Mouse (Mus musculus): ENCODE measurements around the gene Gm27029. TPM values are rescaled to one million over a fixed set of nuclear protein-coding genes. Genes with fewer than 3 reads are reported as not detected.
A peak's percentile ranks its signal among the peaks of the same experiment; 100 is the strongest.
"Not testable (repeated sequence)": the region's sequence is repeated elsewhere in the genome, so short reads cannot be mapped to it uniquely, and the experiment has no call there.

Gm27029 gene
- polyA plus RNA-seq, 1 experiment, result 9.4 TPM

GRCm38 (mm10) chr11:101469155-101469554 is 44.6 kb upstream of the Gm27029 start:
- no peaks in the 10 kb centered on the region for H3K36me3 ChIP-seq (ENCODE audit: control insufficient read depth, insufficient read depth, low read length, poor library complexity, severe bottlenecking)
- peak overlapping the region; percentile 86; the same call in 1 of the 2 replicates for H3K4me3 ChIP-seq (ENCODE audit: low read depth, low read length)
- peak overlapping the region; percentile 91; the same call in 1 of the 2 replicates for H3K9ac ChIP-seq (ENCODE audit: low read depth, poor library complexity, severe bottlenecking)
- H3K4me1 ChIP-seq (ENCODE audit: control insufficient read depth, insufficient read depth, low read length), result peaks cover 5% of the 10 kb centered on the region
- TF ChIP-seq POLR2A (IDR thresholded peaks at IDR 0.05; ENCODE audit: insufficient read depth, low read length), result no peak
- no peak for TF ChIP-seq CTCF (IDR thresholded peaks at IDR 0.05; ENCODE audit: low read depth, low read length)
- no peak for TF ChIP-seq EP300 (IDR thresholded peaks at IDR 0.05; ENCODE audit: insufficient read depth, low read depth, low read length)
- H3K27ac ChIP-seq (ENCODE audit: insufficient read depth, low read length), result no peak overlapping the region
- no peaks in the 10 kb centered on the region for H3K27me3 ChIP-seq (ENCODE audit: control insufficient read depth, insufficient read depth, low read length, poor library complexity, severe bottlenecking)
- no peaks in the 10 kb centered on the region for H3K9me3 ChIP-seq (replicated peaks; ENCODE audit: control insufficient read depth, insufficient read depth, low read length, poor library complexity, severe bottlenecking)

GRCm38 (mm10) chr11:101468731-101469130 is 44.1 kb upstream of the Gm27029 start:
- Histone ChIP-seq H3K27me3 (ENCODE audit: control insufficient read depth, insufficient read depth, low read length, poor library complexity, severe bottlenecking) (no peaks in the 10 kb centered on the region), H3K4me1 (ENCODE audit: control insufficient read depth, insufficient read depth, low read length) (peaks cover 6% of the 10 kb centered on the region), H3K36me3 (ENCODE audit: control insufficient read depth, insufficient read depth, low read length, poor library complexity, severe bottlenecking) (no peaks in the 10 kb centered on the region), H3K9ac (ENCODE audit: low read depth, poor library complexity, severe bottlenecking) (peak overlapping the region; percentile 91), H3K4me3 (ENCODE audit: low read depth, low read length) (peak overlapping the region; percentile 86), H3K27ac (ENCODE audit: insufficient read depth, low read length) (no peak overlapping the region), H3K9me3 (replicated peaks; ENCODE audit: control insufficient read depth, insufficient read depth, low read length, poor library complexity, severe bottlenecking) (no peaks in the 10 kb centered on the region)
- TF ChIP-seq CTCF (IDR thresholded peaks at IDR 0.05; ENCODE audit: low read depth, low read length), result no peak
- TF ChIP-seq EP300 (IDR thresholded peaks at IDR 0.05; ENCODE audit: insufficient read depth, low read depth, low read length), result no peak
- TF ChIP-seq POLR2A (IDR thresholded peaks at IDR 0.05; ENCODE audit: insufficient read depth, low read length), result no peak

GRCm38 (mm10) chr11:101468263-101468688 is 43.7 kb upstream of the Gm27029 start:
- Histone ChIP-seq H3K27me3 (ENCODE audit: control insufficient read depth, insufficient read depth, low read length, poor library complexity, severe bottlenecking) (no peaks in the 10 kb centered on the region), H3K4me1 (ENCODE audit: control insufficient read depth, insufficient read depth, low read length) (peaks cover 7% of the 10 kb centered on the region), H3K36me3 (ENCODE audit: control insufficient read depth, insufficient read depth, low read length, poor library complexity, severe bottlenecking) (no peaks in the 10 kb centered on the region), H3K9ac (ENCODE audit: low read depth, poor library complexity, severe bottlenecking) (peak overlapping the region; percentile 91), H3K9me3 (replicated peaks; ENCODE audit: control insufficient read depth, insufficient read depth, low read length, poor library complexity, severe bottlenecking) (no peaks in the 10 kb centered on the region), H3K4me3 (ENCODE audit: low read depth, low read length) (peak overlapping the region; percentile 86), H3K27ac (ENCODE audit: insufficient read depth, low read length) (no peak overlapping the region)
- TF ChIP-seq EP300 (IDR thresholded peaks at IDR 0.05; ENCODE audit: insufficient read depth, low read depth, low read length) (no peak), CTCF (IDR thresholded peaks at IDR 0.05; ENCODE audit: low read depth, low read length) (no peak), POLR2A (IDR thresholded peaks at IDR 0.05; ENCODE audit: insufficient read depth, low read length) (no peak)

- TF ChIP-seq CTCF (IDR thresholded peaks at IDR 0.05; ENCODE audit: low read depth, low read length), result peak; percentile 14
- TF ChIP-seq POLR2A (IDR thresholded peaks at IDR 0.05; ENCODE audit: insufficient read depth, low read length), result peak; percentile 35
- TF ChIP-seq EP300 (IDR thresholded peaks at IDR 0.05; ENCODE audit: insufficient read depth, low read depth, low read length), result no peak
- 0 out of 2 replicates have a peak overlapping the region, but pooled peaks have one; percentile 6 for H3K27ac ChIP-seq (ENCODE audit: insufficient read depth, low read length)
- peaks cover 7% of the 10 kb centered on the region for H3K4me1 ChIP-seq (ENCODE audit: control insufficient read depth, insufficient read depth, low read length)
- H3K9me3 ChIP-seq (replicated peaks; ENCODE audit: control insufficient read depth, insufficient read depth, low read length, poor library complexity, severe bottlenecking), result no peaks in the 10 kb centered on the region
- H3K36me3 ChIP-seq (ENCODE audit: control insufficient read depth, insufficient read depth, low read length, poor library complexity, severe bottlenecking), result no peaks in the 10 kb centered on the region
- H3K9ac ChIP-seq (ENCODE audit: low read depth, poor library complexity, severe bottlenecking), result peak overlapping the region; percentile 91
- H3K27me3 ChIP-seq (ENCODE audit: control insufficient read depth, insufficient read depth, low read length, poor library complexity, severe bottlenecking), result no peaks in the 10 kb centered on the region
- peak overlapping the region; percentile 86 for H3K4me3 ChIP-seq (ENCODE audit: low read depth, low read length)
Measured at GRCm38 (mm10) chr11:101467477-101468262, 43.1 kb upstream of the Gm27029 start.

GRCm38 (mm10) chr11:101466552-101466950 is 42.0 kb upstream of the Gm27029 start:
- Histone ChIP-seq H3K9ac (ENCODE audit: low read depth, poor library complexity, severe bottlenecking) (peak overlapping the region; percentile 78; the same call in 1 of the 2 replicates), H3K4me1 (ENCODE audit: control insufficient read depth, insufficient read depth, low read length) (peaks cover 10% of the 10 kb centered on the region)
- not testable (repeated sequence) for H3K27me3 ChIP-seq (ENCODE audit: control insufficient read depth, insufficient read depth, low read length, poor library complexity, severe bottlenecking); H3K36me3 ChIP-seq (ENCODE audit: control insufficient read depth, insufficient read depth, low read length, poor library complexity, severe bottlenecking); H3K27ac ChIP-seq (ENCODE audit: insufficient read depth, low read length); H3K4me3 ChIP-seq (ENCODE audit: low read depth, low read length); H3K9me3 ChIP-seq (replicated peaks; ENCODE audit: control insufficient read depth, insufficient read depth, low read length, poor library complexity, severe bottlenecking)

- H3K4me3 ChIP-seq (ENCODE audit: low read depth, low read length), result peak within 1 kb of the TSS; percentile 76
- peaks cover 11% of the 10 kb centered on the region; the same call in 1 of the 2 replicates for H3K36me3 ChIP-seq (ENCODE audit: control insufficient read depth, insufficient read depth, low read length, poor library complexity, severe bottlenecking)
- no peaks in the 10 kb centered on the region for H3K27me3 ChIP-seq (ENCODE audit: control insufficient read depth, insufficient read depth, low read length, poor library complexity, severe bottlenecking)
- TF ChIP-seq EP300 (IDR thresholded peaks at IDR 0.05; ENCODE audit: insufficient read depth, low read depth, low read length) (no peak), POLR2A (IDR thresholded peaks at IDR 0.05; ENCODE audit: insufficient read depth, low read length) (peak; percentile 12)
- H3K27ac ChIP-seq (ENCODE audit: insufficient read depth, low read length), result peak within 1 kb of the TSS; percentile 82
- H3K4me1 ChIP-seq (ENCODE audit: control insufficient read depth, insufficient read depth, low read length), result peaks cover 10% of the 10 kb centered on the region
- H3K9ac ChIP-seq (ENCODE audit: low read depth, poor library complexity, severe bottlenecking), result peak within 1 kb of the TSS; percentile 78
- H3K9me3 ChIP-seq (replicated peaks; ENCODE audit: control insufficient read depth, insufficient read depth, low read length, poor library complexity, severe bottlenecking), result no peaks in the 10 kb centered on the region
Measured at GRCm38 (mm10) chr11:101465869-101466551, 41.4 kb upstream of the Gm27029 start, which contains the start of gene Vat1. TSS of gene Vat1 (minus strand) at chr11:101466230.

Data from ES-Bruce4 (cell line).